Mouse (Mus musculus) cerebellum, adult 2 months (tissue): Measurements from ENCODE around the gene Plekhm3. TPM values are rescaled to one million over a fixed set of nuclear protein-coding genes. Genes with fewer than 3 reads are reported as not detected.
A peak's percentile ranks its signal among the peaks of the same experiment; 100 is the strongest.

ENCODE experiments used
- DNase-seq, 2 experiments: peaks; one replicate each; pipeline ENCODE4 v3.0.0; 2021
- H3K27ac ChIP-seq: fragments of 200-500 bp; 2 replicates; pipeline ENCODE4 v1.5.1; 2012; ENCODE audit warnings: low read length, control low read depth, inconsistent platforms; ENCODE audit not compliant: insufficient read depth
- H3K27me3 ChIP-seq: fragments of 200-500 bp; 2 replicates; pipeline ENCODE4 v1.6.1; 2012; ENCODE audit warnings: inconsistent platforms, mild to moderate bottlenecking, low read length, moderate library complexity; ENCODE audit not compliant: control insufficient read depth, insufficient read depth
- H3K4me1 ChIP-seq: fragments of 200-500 bp; 2 replicates; pipeline ENCODE4 v1.6.1; 2011; ENCODE audit warnings: low read length; ENCODE audit not compliant: control insufficient read depth, insufficient read depth
- H3K4me3 ChIP-seq: fragments of 200-500 bp; replicated peaks from 2 replicates; pipeline ENCODE3; 2011; ENCODE audit warnings: mild to moderate bottlenecking, low read depth, low read length, control low read depth; ENCODE audit not compliant: insufficient read depth
- CTCF ChIP-seq: fragments of 200-500 bp; IDR thresholded peaks from 2 replicates; pipeline ENCODE4 v1.5.1; 2011; ENCODE audit warnings: low read depth, mild to moderate bottlenecking, control low read depth, low read length, moderate library complexity, borderline replicate concordance; ENCODE audit not compliant: insufficient read depth
- POLR2A ChIP-seq: fragments of 200-500 bp; IDR thresholded peaks from 2 replicates; pipeline ENCODE4 v1.6.1; 2011; ENCODE audit warnings: low read length, control low read depth, borderline replicate concordance; ENCODE audit not compliant: insufficient read depth
- WGBS: fragments of 180-500 bp; shearing (Covaris S2); methylation state at CpG from one replicate; pipeline ENCODE4 v1.1.7; 2018; 5-methylcytosine and 5-hydroxymethylcytosine counted together
- polyA plus RNA-seq: library from polyadenylated mRNA; depleted of rRNA; stranded (reverse); fragments of >200 nt; gene quantifications from 2 replicates; pipeline ENCODE4 v1.2.3, GENCODE M21; 2012

Gene Plekhm3
- polyA plus RNA-seq, 1 experiment: 14.5 TPM

DNA sequence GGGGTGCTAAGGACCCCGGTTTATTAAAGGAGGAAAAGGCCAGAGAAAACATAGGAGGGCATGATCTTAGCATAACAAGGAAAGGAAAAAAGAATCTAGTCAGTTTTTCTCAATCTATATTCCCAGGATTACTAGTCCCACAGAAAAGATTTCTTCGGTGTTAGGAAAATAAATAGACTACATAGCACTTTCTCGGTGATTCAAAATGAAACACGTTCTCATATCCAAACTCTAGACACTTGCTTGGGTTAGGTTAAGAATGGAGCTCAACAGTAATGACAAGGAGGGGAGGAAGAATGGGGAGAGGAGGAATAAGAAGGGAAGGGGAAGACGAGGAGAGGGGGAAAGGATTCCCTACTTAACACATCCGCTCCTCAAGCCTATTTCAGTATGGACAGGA lies 69.9 kb downstream of the Plekhm3 start:
- DNase-seq: no peak
- TF ChIP-seq CTCF (no peak), POLR2A (no peak)
- peaks cover 9% of the 10 kb centered on the region for H3K4me1 ChIP-seq
- H3K27ac ChIP-seq: no peak overlapping the region
- WGBS: 97% methylated on average over 6 of the region's 6 CpGs
- H3K27me3 ChIP-seq: no peaks in the 10 kb centered on the region
- H3K4me3 ChIP-seq: no peak overlapping the region

DNA sequence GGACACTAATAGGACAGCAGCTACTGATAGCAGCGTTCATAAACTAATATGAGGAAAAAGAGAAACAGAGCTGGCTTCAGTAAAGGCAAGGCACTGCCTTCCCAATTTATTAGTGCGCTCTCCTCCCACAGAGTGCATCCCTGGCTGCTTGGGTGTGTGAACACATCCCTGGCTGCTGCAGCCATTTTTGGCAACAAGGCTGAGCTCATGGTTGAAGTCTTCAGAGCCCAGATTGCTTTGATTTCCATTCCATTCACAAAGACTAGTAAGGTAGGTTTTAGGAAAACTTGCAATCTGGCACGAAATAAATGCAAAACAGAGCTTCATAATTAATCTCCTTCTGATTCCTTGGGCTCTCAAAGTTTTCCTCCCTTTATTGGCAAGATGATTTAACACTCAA lies 71.3 kb downstream of the Plekhm3 start:
- Histone ChIP-seq H3K4me1 (peaks cover 9% of the 10 kb centered on the region), H3K27ac (no peak overlapping the region), H3K4me3 (no peak overlapping the region), H3K27me3 (no peaks in the 10 kb centered on the region)
- DNase-seq: peak in 1 of 2 experiments; percentile 27
- WGBS: 46% methylated on average over 3 of the region's 3 CpGs
- TF ChIP-seq POLR2A (no peak), CTCF (no peak)

DNA sequence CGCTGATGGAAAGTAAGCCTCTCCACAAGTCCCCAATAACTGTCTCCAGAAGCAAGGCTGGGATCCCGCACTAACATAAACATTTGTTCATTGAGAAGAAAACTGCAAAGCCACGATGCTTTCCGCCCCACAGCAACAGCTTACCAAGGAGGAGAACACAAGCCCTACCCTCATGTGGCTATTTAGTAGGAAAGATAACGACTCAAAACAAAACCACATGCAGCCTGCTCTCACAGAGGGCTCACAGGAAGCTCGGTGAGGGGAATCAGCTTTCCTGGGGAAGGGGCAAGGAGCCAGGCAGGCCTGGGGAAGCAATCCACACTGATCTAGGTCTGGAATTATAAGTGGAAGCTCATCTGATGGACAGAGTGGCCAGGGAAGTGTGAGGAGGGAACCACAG lies 72.6 kb downstream of the Plekhm3 start:
- Histone ChIP-seq H3K4me1 (peaks cover 9% of the 10 kb centered on the region), H3K27ac (no peak overlapping the region), H3K27me3 (no peaks in the 10 kb centered on the region), H3K4me3 (no peak overlapping the region)
- DNase-seq: no peak
- TF ChIP-seq POLR2A (no peak), CTCF (no peak)
- WGBS: 63% methylated on average over 6 of the region's 6 CpGs

DNA sequence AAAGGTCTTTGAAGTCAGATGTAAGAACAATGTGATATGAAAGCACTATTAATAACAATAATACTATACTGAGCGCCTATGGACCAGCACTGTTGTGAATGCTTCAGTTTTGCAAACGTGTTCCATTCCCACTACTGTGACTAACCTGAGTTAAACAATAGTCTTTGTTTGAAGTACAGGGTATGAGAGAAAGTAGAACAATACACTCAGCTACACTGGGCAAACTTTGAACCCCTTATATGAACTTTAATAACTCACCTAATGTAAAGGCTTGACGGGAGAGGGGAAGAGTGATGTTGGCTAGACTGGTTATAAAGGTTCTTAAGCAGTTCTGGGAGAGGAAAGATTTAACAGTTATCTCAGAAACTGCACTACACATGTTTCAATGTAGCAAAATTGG lies 76.0 kb downstream of the Plekhm3 start:
- no peak for TF ChIP-seq POLR2A
- TF ChIP-seq CTCF: no peak
- H3K27ac ChIP-seq: no peak overlapping the region
- DNase-seq: no peak
- WGBS: 84% methylated on average over 3 of the region's 3 CpGs
- H3K4me1 ChIP-seq: peaks cover 7% of the 10 kb centered on the region
- H3K27me3 ChIP-seq: no peaks in the 10 kb centered on the region
- H3K4me3 ChIP-seq: no peak overlapping the region

DNA sequence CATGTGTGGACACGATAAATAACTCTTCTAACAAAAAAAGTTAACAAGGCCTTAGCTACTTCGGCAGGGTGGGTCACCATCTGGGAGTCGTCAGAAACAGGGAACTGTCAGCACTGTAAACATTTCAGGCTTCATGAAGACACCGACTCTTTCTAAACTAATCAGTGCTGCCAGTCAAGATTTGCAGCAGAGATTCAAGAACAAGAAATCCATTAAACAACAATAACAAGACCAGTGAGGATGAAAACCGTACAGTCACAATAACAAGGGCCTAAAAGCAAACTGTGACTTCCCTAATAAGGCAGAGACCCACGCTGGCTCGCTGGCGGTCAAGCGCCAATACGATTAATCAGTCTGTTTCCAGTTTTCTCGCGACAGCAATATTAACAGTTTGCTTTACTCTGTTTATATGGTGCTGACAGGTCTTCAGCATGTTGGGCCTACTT lies 77.8 kb downstream of the Plekhm3 start:
- Histone ChIP-seq H3K4me3 (no peak overlapping the region), H3K4me1 (no peaks in the 10 kb centered on the region), H3K27ac (no peak overlapping the region), H3K27me3 (no peaks in the 10 kb centered on the region)
- 91% methylated on average over 12 of the region's 12 CpGs for WGBS
- TF ChIP-seq CTCF (no peak), POLR2A (no peak)
- DNase-seq: no peak

DNA sequence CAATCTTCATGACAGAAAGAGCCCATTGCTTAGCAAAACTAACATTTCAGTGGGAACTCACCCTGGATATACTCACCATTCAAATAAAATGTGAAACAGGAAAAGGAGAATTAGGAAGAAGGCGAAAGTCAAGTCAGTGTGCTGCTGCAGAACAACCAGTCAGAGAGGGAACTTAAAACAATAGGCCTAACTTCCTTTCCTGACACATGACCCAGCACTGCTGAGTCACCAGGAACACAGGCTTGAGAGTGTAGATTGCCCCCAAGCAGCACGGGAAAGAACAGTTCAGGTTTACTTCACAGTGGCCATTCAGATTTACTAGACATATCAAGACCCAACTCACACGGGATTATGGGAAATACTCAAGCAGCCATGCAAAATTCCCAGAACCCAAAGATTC lies 80.3 kb downstream of the Plekhm3 start:
- no peak for DNase-seq
- 88% methylated on average over 3 of the region's 3 CpGs for whole genome bisulfite sequencing
- TF ChIP-seq CTCF: no peak
- TF ChIP-seq POLR2A: no peak
- Histone ChIP-seq H3K27me3 (no peaks in the 10 kb centered on the region), H3K4me1 (no peaks in the 10 kb centered on the region), H3K4me3 (no peak overlapping the region), H3K27ac (no peak overlapping the region)

DNA sequence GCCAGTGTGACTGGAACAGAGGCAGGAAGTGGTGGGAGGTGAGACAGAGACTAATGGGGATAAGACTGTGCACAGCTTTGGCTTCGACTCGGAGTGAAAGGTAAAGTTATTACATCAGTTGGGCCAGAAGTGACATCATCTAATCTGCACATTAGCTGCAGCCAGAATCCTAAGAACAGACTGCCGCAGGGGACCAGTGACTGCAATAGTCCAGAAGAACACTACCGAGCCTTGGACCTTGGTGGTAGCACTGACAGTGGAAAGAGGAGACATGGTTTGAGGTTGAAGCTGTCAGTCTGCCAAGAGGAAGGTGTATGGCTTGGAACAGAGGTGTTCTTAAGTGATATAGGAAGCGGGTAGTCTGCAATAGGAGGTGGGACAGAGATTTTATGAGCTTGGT lies 80.9 kb downstream of the Plekhm3 start:
- Histone ChIP-seq H3K4me1 (no peaks in the 10 kb centered on the region), H3K27ac (no peak overlapping the region), H3K27me3 (no peaks in the 10 kb centered on the region), H3K4me3 (no peak overlapping the region)
- DNase-seq: no peak
- no peak for TF ChIP-seq POLR2A
- TF ChIP-seq CTCF: no peak
- 85% methylated on average over 5 of the region's 5 CpGs for WGBS

DNA sequence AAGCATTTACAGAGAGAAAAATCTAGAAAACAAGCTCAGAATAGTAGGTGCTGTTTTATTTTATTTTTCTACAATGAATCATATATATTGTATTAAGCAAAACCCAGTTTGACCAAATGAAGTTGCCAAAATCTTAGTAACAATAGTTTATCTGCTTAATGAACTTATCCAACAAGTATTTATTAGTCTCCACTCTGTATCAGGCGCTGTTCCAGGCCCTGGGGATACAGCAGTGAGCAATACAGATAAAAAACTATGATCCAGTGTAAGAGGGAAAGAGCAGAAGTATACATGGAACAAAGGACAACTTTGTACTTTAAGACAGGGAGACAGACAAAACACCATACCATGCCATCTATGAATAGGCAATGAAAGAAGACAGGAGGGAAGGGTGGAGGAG lies 81.5 kb downstream of the Plekhm3 start:
- WGBS: 94% methylated on average over 1 of the region's 1 CpGs
- Histone ChIP-seq H3K4me1 (no peaks in the 10 kb centered on the region), H3K27ac (no peak overlapping the region), H3K4me3 (no peak overlapping the region), H3K27me3 (no peaks in the 10 kb centered on the region)
- TF ChIP-seq CTCF (no peak), POLR2A (no peak)
- no peak for DNase-seq

DNA sequence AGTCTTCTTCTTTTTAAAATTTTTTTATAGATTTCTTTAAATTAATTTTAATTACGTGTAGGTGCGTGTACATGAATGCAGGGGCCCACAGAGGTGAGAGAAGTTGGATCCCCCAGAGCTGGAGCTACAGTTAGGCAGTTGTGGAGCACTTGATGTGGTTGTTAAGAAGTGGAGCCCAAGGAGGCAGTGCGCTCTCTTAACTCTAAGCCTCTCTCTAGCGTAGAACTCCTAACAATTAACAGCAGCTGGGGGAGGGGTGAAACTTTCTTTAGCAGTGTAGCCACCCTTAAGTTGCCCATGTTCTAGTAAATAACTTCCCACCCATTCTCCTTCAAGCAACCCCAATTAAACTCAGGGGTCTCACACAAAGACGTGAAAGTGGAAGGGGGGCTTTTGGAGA lies 84.7 kb downstream of the Plekhm3 start:
- TF ChIP-seq POLR2A (no peak), CTCF (no peak)
- WGBS: 87% methylated on average over 5 of the region's 5 CpGs
- Histone ChIP-seq H3K4me3 (no peak overlapping the region), H3K27me3 (no peaks in the 10 kb centered on the region), H3K27ac (no peak overlapping the region), H3K4me1 (no peaks in the 10 kb centered on the region)
- no peak for DNase-seq
